Mouse (Mus musculus) stomach, postnatal 0 days (tissue): ENCODE data around the gene Avpi1. TPM values are rescaled to one million over a fixed set of nuclear protein-coding genes. Genes with fewer than 3 reads are reported as not detected.

Experiments used
- ATAC-seq: fragments of 200-750 bp; cut with Nextera tagmentation; 2 replicates; pipeline ENCODE4 v1.8.0; 2017; ENCODE audit not compliant: low FRiP score, low TSS enrichment
- DNase-seq: peaks from one replicate; pipeline ENCODE4 v3.0.0-alpha.2; 2016; ENCODE audit warnings: low spot score
- H3K27ac ChIP-seq: fragments of 300-500 bp; sonication (generic); replicated peaks from 2 replicates; pipeline ENCODE4 v1.5.1; 2014; ENCODE audit warnings: mild to moderate bottlenecking, control low read depth
- H3K27me3 ChIP-seq: fragments of 300-500 bp; sonication (generic); 2 replicates; pipeline ENCODE4 v1.6.1; 2014; ENCODE audit warnings: low read length; ENCODE audit not compliant: control insufficient read depth, insufficient read depth
- H3K36me3 ChIP-seq: fragments of 300-500 bp; sonication (generic); 2 replicates; pipeline ENCODE4 v1.6.1; 2014; ENCODE audit warnings: low read length, mixed read lengths; ENCODE audit not compliant: control insufficient read depth, insufficient read depth
- H3K4me1 ChIP-seq: fragments of 300-500 bp; sonication (generic); replicated peaks from 2 replicates; pipeline ENCODE4 v1.6.1; 2014; ENCODE audit warnings: antibody characterized with exemption; ENCODE audit not compliant: control insufficient read depth, insufficient read depth
- H3K4me2 ChIP-seq: fragments of 300-500 bp; sonication (generic); replicated peaks from 2 replicates; pipeline ENCODE4 v1.6.1; 2014; ENCODE audit warnings: low read depth, mild to moderate bottlenecking, control low read depth, moderate library complexity
- H3K4me3 ChIP-seq: fragments of 300-500 bp; sonication (generic); 2 replicates; pipeline ENCODE4 v1.5.1; 2014; ENCODE audit warnings: low read depth, low read length, control low read depth
- H3K9ac ChIP-seq: fragments of 300-500 bp; sonication (generic); 2 replicates; pipeline ENCODE4 v1.6.1; 2014; ENCODE audit warnings: mild to moderate bottlenecking, low read length, control low read depth, mixed read lengths
- H3K9me3 ChIP-seq: fragments of 300-500 bp; sonication (generic); 2 replicates; pipeline ENCODE4 v1.6.1; 2016; ENCODE audit warnings: low read length; ENCODE audit not compliant: control insufficient read depth
- CTCF ChIP-seq: IDR thresholded peaks from 2 replicates; pipeline ENCODE4 v1.5.1; 2016; ENCODE audit warnings: antibody characterized with exemption, low read depth, mild to moderate bottlenecking, moderate library complexity
- EP300 ChIP-seq: optimal IDR thresholded peaks from 2 replicates; pipeline ENCODE3; 2016; ENCODE audit warnings: antibody characterized with exemption
- WGBS: fragments of 180-500 bp; shearing (Covaris S2); extraction: QIAGEN DNeasy Blood & Tissue Kit; methylation state at CpG from one replicate; pipeline ENCODE4 v1.1.7; 2014; 5-methylcytosine and 5-hydroxymethylcytosine counted together
- polyA plus RNA-seq: library from polyadenylated mRNA; unstranded; fragments of >200 nt; fragmentation: Nextera tagmentation; extraction: Ambion mirVana; gene quantifications from 2 replicates; pipeline ENCODE4 v1.2.1, GENCODE M21; 2015

Avpi1 gene
- polyA plus RNA-seq, result 108 and 117 TPM in 2 replicates

DNA sequence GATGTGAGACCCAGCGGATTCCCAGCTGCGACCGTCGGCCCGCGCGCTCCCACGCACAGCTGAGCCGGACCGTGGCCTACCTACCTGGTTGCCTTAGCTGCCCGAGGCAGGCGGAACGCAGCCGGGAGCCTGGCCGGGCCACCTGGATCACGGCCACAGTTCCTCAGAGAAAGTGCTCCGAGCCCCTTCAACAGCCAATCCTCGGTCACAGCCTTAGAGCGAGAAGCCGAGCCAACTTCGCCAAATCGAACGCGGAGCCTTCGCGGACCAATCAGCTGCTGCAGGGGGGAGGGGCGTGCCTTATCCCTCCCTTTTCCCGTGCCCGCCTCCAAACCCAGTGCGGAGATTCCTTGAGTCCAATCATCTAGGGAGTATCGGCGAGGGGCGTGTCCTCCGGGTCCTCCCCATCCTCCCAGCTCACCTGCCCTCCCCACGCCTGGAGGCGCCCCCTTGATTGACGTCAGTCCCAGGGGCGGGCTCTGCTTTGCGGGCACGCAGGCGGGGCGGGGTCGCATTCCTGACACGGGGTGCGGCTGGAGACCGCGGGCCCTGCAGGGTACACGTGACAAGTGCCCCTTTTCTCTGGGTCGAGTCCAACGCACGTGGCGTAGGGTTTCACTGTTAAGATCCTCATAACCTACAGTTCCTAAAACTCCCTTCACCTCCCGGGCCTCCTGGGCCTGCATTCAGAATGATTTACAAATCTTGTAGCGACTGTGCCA, at the start of gene Avpi1:
TSS of gene Avpi1 (minus strand) at position 273 of the 722 bp plus-strand sequence.
- WGBS, result 0% methylated on average over 54 of the region's 54 CpGs
- DNase-seq (peak; percentile 100), ATAC-seq (peak; percentile 97)
- no peaks in the 10 kb centered on the region for H3K27me3 ChIP-seq
- H3K4me1 ChIP-seq, result peaks cover 4% of the 10 kb centered on the region; the same call in 1 of the 2 replicates
- H3K9me3 ChIP-seq, result no peaks in the 10 kb centered on the region
- TF ChIP-seq CTCF, result no peak
- peak; percentile 52 for TF ChIP-seq EP300
- peak within 1 kb of the TSS; percentile 92 for H3K9ac ChIP-seq
- peak within 1 kb of the TSS; percentile 96 for H3K27ac ChIP-seq
- peak within 1 kb of the TSS; percentile 92 for H3K4me2 ChIP-seq
- H3K4me3 ChIP-seq, result peak within 1 kb of the TSS; percentile 71
- H3K36me3 ChIP-seq, result peaks cover 5% of the 10 kb centered on the region

DNA sequence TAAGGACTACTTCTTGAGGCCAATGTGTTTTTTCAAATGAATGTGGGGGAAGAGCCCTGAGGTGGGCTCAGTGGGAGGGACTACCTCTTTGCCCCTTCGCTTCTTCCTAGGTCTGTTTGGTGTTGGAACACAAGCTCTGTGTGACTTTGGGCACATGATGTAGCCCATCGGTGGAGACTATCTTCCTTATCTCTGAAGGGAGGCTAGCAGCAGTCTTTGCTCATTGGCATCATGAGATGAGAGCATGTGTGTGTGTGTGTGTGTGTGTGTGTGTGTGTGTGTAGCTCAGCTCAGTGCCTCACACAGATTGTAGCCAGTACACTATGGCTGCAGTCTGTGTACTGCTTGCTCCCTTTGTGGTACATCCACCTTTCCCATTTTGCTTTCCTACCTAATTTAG, 48.6 kb upstream of the Avpi1 start:
- peaks cover 9% of the 10 kb centered on the region for H3K36me3 ChIP-seq
- H3K27ac ChIP-seq, result no peak overlapping the region
- H3K4me1 ChIP-seq, result no peaks in the 10 kb centered on the region
- no peak overlapping the region for H3K4me3 ChIP-seq
- DNase-seq, result no peak
- H3K4me2 ChIP-seq, result no peak overlapping the region
- H3K9me3 ChIP-seq, result no peaks in the 10 kb centered on the region
- no peak overlapping the region for H3K9ac ChIP-seq
- TF ChIP-seq CTCF (no peak), EP300 (no peak)
- no peaks in the 10 kb centered on the region for H3K27me3 ChIP-seq
- 84% methylated on average over 2 of the region's 2 CpGs for WGBS
- no peak for ATAC-seq

- TF ChIP-seq EP300, result no peak
- TF ChIP-seq CTCF, result no peak
- H3K4me3 ChIP-seq, result no peak overlapping the region
- no peak overlapping the region for H3K27ac ChIP-seq
- H3K4me2 ChIP-seq, result no peak overlapping the region
- ATAC-seq (no peak), DNase-seq (no peak)
- H3K27me3 ChIP-seq, result no peaks in the 10 kb centered on the region
- WGBS, result 72% methylated on average over 7 of the region's 7 CpGs
- H3K4me1 ChIP-seq, result peaks cover under 1% of the 10 kb centered on the region; the same call in 1 of the 2 replicates
- peaks cover 9% of the 10 kb centered on the region for H3K36me3 ChIP-seq
- no peak overlapping the region for H3K9ac ChIP-seq
- no peaks in the 10 kb centered on the region for H3K9me3 ChIP-seq
Measured at GRCm38 (mm10) chr19:42176841-42177240, 48.0 kb upstream of the Avpi1 start.

- peak overlapping the region; percentile 93 for H3K9ac ChIP-seq
- peak; percentile 28 for TF ChIP-seq CTCF
- no peak for TF ChIP-seq EP300
- H3K4me2 ChIP-seq, result peak overlapping the region; percentile 83
- 2% methylated on average over 53 of the region's 56 CpGs for WGBS
- no peaks in the 10 kb centered on the region for H3K27me3 ChIP-seq
- peaks cover 2% of the 10 kb centered on the region for H3K4me1 ChIP-seq
- peak overlapping the region; percentile 77; the same call in 1 of the 2 replicates for H3K27ac ChIP-seq
- H3K4me3 ChIP-seq, result peak overlapping the region; percentile 93
- ATAC-seq, result peak; percentile 93
- DNase-seq, result peak; percentile 96
- H3K36me3 ChIP-seq, result no peaks in the 10 kb centered on the region
- no peaks in the 10 kb centered on the region for H3K9me3 ChIP-seq
Measured at GRCm38 (mm10) chr19:42170025-42170969, 41.4 kb upstream of the Avpi1 start.

DNA sequence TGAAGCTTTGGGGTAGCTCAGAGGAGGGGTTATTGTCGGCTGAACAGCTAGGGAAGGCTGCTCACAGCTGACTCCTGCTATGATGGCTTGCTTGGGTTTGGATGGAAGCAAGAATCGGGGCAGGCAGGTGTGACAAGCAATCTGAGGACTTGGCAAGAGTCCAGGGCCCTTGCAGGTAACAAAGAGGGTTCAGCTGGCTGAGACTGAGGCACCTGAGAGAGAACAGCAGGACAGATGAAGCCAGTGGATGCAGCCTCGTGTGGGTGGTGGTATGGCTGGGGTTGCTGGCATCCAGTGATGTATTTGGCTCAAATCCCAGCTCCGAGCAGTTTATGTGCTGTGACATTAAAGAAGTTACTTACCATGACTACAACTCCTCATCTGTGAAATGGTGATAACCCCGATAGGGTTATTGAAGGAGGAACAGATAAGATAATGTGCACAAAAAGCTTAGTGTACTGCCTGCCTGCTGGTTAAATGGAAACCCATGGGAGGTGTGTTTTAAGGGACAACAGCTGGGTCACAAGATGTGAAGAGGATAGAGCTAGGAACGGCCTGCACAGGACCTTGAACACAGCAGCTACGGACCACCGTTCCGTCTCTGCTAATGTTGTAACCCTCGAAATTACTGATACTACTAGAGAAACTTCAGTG, 40.6 kb upstream of the Avpi1 start:
- Histone ChIP-seq H3K4me3 (no peak overlapping the region), H3K9me3 (no peaks in the 10 kb centered on the region), H3K4me1 (peaks cover 2% of the 10 kb centered on the region), H3K27ac (no peak overlapping the region), H3K9ac (no peak overlapping the region), H3K27me3 (no peaks in the 10 kb centered on the region), H3K36me3 (no peaks in the 10 kb centered on the region), H3K4me2 (0 out of 2 replicates have a peak overlapping the region, but pooled peaks have one; percentile 83)
- 49% methylated on average over 10 of the region's 10 CpGs for WGBS
- peak; percentile 46 for DNase-seq
- TF ChIP-seq EP300, result no peak
- TF ChIP-seq CTCF, result no peak
- no peak for ATAC-seq
